Mouse (Mus musculus) right cerebral cortex, postnatal 36 days (tissue): ENCODE measurements around the gene Nmral1.
"Not testable (repeated sequence)": the region's sequence is repeated elsewhere in the genome, so short reads cannot be mapped to it uniquely, and the experiment has no call there.

Experiments
- DNase-seq, 2 experiments: peaks; one replicate each; pipeline ENCODE4 v3.0.0; 2022; ENCODE audit warnings: low spot score in 2 of 2, mixed read lengths in 1 of 2

The Nmral1 gene

GRCm38 (mm10) chr16:4718753-4719518 lies at the start of gene Nmral1:
TSS of gene Nmral1 (minus strand) at chr16:4719356.
- peak; percentile 44 for DNase-seq

GRCm38 (mm10) chr16:4768719-4769118 lies 49.6 kb upstream of the Nmral1 start:
- no peak for DNase-seq

- DNase-seq: no peak
Measured at GRCm38 (mm10) chr16:4767012-4767790, 48.0 kb upstream of the Nmral1 start.

GRCm38 (mm10) chr16:4765852-4766251 lies 46.7 kb upstream of the Nmral1 start:
- no peak for DNase-seq

GRCm38 (mm10) chr16:4763276-4763675 lies 44.1 kb upstream of the Nmral1 start:
- DNase-seq: no peak

- DNase-seq: no peak
Measured at GRCm38 (mm10) chr16:4762437-4762836, 43.3 kb upstream of the Nmral1 start.

GRCm38 (mm10) chr16:4756660-4757335 lies 37.6 kb upstream of the Nmral1 start:
- DNase-seq: not testable (repeated sequence)

GRCm38 (mm10) chr16:4754045-4754444 lies 34.9 kb upstream of the Nmral1 start:
- no peak for DNase-seq

- DNase-seq: no peak
Measured at GRCm38 (mm10) chr16:4752155-4752554, 33.0 kb upstream of the Nmral1 start.

GRCm38 (mm10) chr16:4742186-4742585 lies 23.0 kb upstream of the Nmral1 start:
- DNase-seq: no peak

GRCm38 (mm10) chr16:4739994-4740393 lies 20.8 kb upstream of the Nmral1 start:
- no peak for DNase-seq

- no peak for DNase-seq
Measured at GRCm38 (mm10) chr16:4736262-4736661, 17.1 kb upstream of the Nmral1 start.

GRCm38 (mm10) chr16:4730776-4731358 lies 11.7 kb upstream of the Nmral1 start:
- no peak for DNase-seq

- DNase-seq: no peak
Measured at GRCm38 (mm10) chr16:4727963-4728362, 8.8 kb upstream of the Nmral1 start.

GRCm38 (mm10) chr16:4727526-4727925 lies 8.4 kb upstream of the Nmral1 start:
- no peak for DNase-seq

- no peak for DNase-seq
Measured at GRCm38 (mm10) chr16:4726528-4727128, 7.5 kb upstream of the Nmral1 start.

GRCm38 (mm10) chr16:4725780-4726527 lies 6.8 kb upstream of the Nmral1 start, which contains the start of gene Hmox2:
TSS of gene Hmox2 (plus strand) at chr16:4726361.
- peak; percentile 82 to 85 for DNase-seq

GRCm38 (mm10) chr16:4725266-4725665 lies 6.1 kb upstream of the Nmral1 start:
- no peak for DNase-seq

- DNase-seq: no peak
Measured at GRCm38 (mm10) chr16:4722915-4723209, 3.7 kb upstream of the Nmral1 start.

GRCm38 (mm10) chr16:4722128-4722914 lies 3.2 kb upstream of the Nmral1 start:
- no peak for DNase-seq
